In genomic region chr14:24203210-24203609, GRCm38 (mm10) we compare ENCODE assay signal across 17 mouse cellular contexts.
"Had no signal": no experiment of that assay in that cellular context is flagged by ENCODE, and none has a peak within 500 bp of the region (broad histone marks: within the 10 kb centered on the region; RNA-seq: fewer than 3 reads in every experiment).

No protein-coding gene starts in this region.

- H3K27ac ChIP-seq: lung, embryonic 15.5 days; macrophage; midbrain, embryonic 13.5 days; midbrain, embryonic 15.5 days; neural tube, embryonic 12.5 days; stomach, embryonic 15.5 days; stomach, postnatal 0 days had no signal

- DNase-seq: lung, adult 2 months; lung, postnatal 14 days; lung, postnatal 36 days; right cerebral cortex, postnatal 14 days; thymus, adult 2 months; thymus, postnatal 25 days; thymus, postnatal 4 days had no signal

- H3K9me3 ChIP-seq: lung, embryonic 15.5 days; megakaryocyte, embryonic 14.5 days; midbrain, embryonic 13.5 days; midbrain, embryonic 15.5 days; neural tube, embryonic 12.5 days; stomach, embryonic 15.5 days had no signal

- H3K27me3 ChIP-seq: lung, embryonic 15.5 days; midbrain, embryonic 13.5 days; midbrain, embryonic 15.5 days; neural tube, embryonic 12.5 days; stomach, embryonic 15.5 days had no signal

- H3K4me2 ChIP-seq: lung, embryonic 15.5 days; midbrain, embryonic 11.5 days; midbrain, embryonic 13.5 days; midbrain, embryonic 15.5 days; neural tube, embryonic 12.5 days; stomach, embryonic 15.5 days had no signal

- H3K36me3 ChIP-seq: lung, embryonic 15.5 days; midbrain, embryonic 15.5 days; stomach, embryonic 15.5 days had no signal

- H3K4me3 ChIP-seq: lung, embryonic 15.5 days; megakaryocyte, embryonic 14.5 days; midbrain, embryonic 13.5 days; midbrain, embryonic 15.5 days; neural tube, embryonic 12.5 days; stomach, embryonic 15.5 days had no signal

- H3K9ac ChIP-seq: lung, embryonic 15.5 days; midbrain, embryonic 13.5 days; midbrain, embryonic 15.5 days; neural tube, embryonic 12.5 days; stomach, embryonic 15.5 days had no signal

- ATAC-seq: lung, postnatal 0 days; midbrain, embryonic 13.5 days; midbrain, embryonic 15.5 days had no signal
